Mouse (Mus musculus) embryo, embryonic 11.5 days (tissue): ENCODE results near the gene Cx3cl1.

Experiments used
- DNase-seq: peaks from one replicate; pipeline ENCODE4 v3.0.0-alpha.2; 2012; ENCODE audit warnings: low read depth, low spot score

The Cx3cl1 gene

GRCm38 (mm10) chr8:94801293-94802095 lies 29.7 kb downstream of the Cx3cl1 start:
- DNase-seq = no peak

- DNase-seq = no peak
Measured at GRCm38 (mm10) chr8:94802375-94802774, 30.6 kb downstream of the Cx3cl1 start.

DNA sequence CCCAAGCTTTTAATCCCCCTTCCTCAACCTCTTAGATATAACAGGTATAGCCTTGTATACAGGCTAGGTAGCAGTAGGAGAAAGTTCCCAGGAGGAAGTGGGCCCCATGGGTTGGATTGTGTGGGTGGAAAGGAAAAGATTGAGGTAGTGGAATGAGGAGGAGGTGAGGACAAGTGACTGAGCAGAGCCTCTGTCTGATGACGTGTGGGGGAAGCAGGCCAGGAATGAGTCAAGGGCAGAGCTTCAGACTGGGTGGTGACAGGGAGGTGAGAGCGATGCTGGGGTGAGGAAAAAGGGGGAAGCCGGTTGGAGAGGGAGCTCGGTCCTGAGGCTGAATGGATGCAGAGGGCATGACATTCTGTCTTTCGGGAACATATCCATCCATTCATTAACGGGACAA lies 31.7 kb downstream of the Cx3cl1 start:
- DNase-seq = no peak

DNA sequence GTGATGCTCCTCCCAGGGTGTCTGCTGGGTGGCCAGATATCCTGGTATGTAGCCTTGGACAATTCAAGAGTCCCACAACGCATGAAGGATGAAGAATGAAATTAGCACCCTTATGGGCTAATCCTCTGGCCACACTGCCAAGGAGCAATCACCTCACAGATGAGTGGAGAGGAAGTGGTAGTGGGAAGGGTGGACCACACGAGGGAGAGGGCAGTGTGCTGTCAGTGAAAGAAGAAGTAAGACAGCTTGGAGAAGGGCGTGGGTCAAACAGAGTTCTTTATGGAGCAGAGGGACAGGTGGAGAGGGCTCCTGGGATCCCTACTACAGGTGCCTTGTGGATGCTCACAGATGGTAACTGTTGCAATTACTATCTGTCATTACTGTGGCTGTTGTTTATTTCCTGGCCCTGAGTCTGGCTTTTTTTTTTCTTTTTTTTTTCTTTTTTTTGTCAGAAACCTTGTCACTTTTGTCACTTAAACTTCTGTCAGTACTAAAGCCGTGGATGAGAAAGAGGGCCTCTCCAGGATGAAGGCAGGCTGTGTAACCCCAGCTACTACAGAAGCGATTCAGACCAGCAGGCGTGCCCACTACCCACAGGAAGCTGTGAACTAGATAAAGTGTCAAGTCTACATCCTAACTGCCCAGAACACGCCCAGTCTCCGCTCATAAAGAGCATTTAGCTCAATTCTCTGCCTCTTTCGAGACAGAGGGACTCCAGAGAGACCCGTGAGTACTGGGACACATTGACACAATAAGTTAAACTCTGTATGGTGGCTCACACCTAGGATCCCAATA lies 32.9 kb downstream of the Cx3cl1 start:
- DNase-seq = no peak

DNA sequence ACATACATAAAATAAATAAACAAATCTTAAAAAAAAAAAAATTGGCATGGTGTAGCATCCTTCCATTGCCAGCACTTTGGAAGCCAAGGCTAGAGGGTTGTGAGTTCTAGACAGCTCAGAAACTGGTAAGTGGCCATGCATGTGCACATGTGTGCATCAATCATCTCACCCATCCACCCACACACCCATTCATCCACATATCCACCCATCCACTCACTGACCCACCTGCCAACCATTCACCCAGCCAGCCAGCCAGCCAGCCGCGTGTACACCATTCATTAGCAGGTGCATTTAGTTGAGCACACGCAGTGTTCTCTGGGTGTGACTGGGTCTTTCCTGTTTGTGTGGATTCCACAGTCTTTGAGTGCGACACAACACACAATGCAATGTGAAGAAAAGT lies 34.0 kb downstream of the Cx3cl1 start:
- DNase-seq = no peak

GRCm38 (mm10) chr8:94807506-94807905 lies 35.7 kb downstream of the Cx3cl1 start:
- no peak for DNase-seq

- DNase-seq = no peak
Measured at GRCm38 (mm10) chr8:94808372-94808771, 36.6 kb downstream of the Cx3cl1 start.

DNA sequence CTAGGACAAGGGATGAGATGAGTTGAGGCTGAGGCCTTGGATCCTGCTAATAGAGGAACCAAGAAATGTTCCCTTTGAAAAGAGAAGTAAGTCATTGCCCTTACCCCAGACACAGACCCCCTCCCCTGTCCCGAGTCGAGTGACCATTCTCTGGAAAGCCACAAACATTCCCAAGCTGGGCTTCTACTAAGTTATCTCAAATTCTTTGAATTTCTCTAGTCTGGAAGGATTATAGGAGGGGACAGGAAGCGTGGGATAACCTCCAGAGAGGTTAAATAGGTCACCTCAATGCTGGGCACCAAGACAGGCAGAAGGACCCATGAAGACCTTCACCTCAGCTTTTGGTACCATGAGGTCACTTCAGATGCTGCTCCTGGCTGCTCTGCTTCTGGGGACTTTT lies 38.3 kb downstream of the Cx3cl1 start, which contains the start of gene Ccl17:
Gene Ccl17 (plus strand): TSS at position 301 of the 400 bp plus-strand sequence.
- DNase-seq = no peak

DNA sequence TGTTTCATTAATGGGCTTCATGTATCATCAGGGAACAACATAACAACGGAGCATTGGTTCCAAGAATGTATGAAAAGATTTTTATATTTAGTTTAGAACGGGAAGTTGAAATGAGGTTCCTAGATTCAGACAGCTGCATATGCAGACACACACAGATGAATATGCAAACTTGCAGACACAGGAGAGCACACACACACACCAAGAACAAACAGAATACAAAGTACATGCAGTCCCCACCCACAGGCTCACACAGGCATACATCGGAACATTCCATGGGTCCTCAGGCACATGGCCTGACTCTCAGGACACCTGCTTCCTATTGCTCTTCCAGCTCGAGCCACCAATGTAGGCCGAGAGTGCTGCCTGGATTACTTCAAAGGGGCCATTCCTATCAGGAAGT lies 39.0 kb downstream of the Cx3cl1 start:
- DNase-seq = no peak

DNA sequence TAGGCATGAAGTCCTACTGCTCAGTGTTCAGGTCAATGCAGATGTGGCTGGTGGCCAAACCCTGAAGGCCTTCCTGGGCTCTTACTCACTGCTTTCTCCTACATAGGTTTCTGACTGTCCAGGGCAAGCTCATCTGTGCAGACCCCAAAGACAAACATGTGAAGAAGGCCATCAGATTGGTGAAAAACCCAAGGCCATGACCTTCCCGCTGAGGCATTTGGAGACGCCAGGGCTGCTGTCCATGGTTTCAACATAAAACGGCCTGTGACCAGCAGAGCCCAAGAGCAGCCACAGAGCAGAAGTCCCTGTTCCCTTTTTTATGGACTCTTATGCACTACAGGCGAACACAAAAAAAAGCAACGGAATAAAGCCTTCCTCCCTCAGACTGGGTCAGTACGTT lies 39.8 kb downstream of the Cx3cl1 start:
- no peak for DNase-seq

DNA sequence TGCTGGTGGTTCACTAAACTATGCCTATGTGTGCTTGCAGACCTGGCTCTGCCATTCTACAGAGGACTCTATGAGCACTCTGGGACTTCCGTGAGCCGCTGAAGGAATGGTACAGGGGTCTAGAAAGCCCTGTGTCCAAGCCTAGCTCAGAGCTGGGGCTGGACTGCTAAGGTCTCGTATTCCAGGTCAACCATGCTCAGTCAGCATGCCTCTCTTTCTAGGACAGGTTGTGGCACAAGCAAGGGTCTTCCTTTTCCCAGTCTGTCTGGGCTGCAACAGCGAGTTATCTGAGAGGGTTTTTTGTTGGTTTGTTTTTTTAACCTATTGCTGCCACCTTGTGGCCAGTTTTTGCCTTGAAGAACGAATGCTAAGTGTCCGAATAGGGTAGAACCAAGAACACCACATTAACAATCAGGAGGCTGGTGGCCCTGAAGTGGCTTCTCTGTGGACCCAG lies 40.9 kb downstream of the Cx3cl1 start:
- peak; percentile 85 for DNase-seq

GRCm38 (mm10) chr8:94814556-94814955 lies 42.7 kb downstream of the Cx3cl1 start:
- DNase-seq = no peak

GRCm38 (mm10) chr8:94817933-94818332 lies 46.1 kb downstream of the Cx3cl1 start:
- no peak for DNase-seq

GRCm38 (mm10) chr8:94819671-94820179 lies 47.9 kb downstream of the Cx3cl1 start:
- DNase-seq = no peak

GRCm38 (mm10) chr8:94820553-94820952 lies 48.7 kb downstream of the Cx3cl1 start:
- no peak for DNase-seq

- DNase-seq = no peak
Measured at GRCm38 (mm10) chr8:94821381-94821780, 49.6 kb downstream of the Cx3cl1 start.

DNA sequence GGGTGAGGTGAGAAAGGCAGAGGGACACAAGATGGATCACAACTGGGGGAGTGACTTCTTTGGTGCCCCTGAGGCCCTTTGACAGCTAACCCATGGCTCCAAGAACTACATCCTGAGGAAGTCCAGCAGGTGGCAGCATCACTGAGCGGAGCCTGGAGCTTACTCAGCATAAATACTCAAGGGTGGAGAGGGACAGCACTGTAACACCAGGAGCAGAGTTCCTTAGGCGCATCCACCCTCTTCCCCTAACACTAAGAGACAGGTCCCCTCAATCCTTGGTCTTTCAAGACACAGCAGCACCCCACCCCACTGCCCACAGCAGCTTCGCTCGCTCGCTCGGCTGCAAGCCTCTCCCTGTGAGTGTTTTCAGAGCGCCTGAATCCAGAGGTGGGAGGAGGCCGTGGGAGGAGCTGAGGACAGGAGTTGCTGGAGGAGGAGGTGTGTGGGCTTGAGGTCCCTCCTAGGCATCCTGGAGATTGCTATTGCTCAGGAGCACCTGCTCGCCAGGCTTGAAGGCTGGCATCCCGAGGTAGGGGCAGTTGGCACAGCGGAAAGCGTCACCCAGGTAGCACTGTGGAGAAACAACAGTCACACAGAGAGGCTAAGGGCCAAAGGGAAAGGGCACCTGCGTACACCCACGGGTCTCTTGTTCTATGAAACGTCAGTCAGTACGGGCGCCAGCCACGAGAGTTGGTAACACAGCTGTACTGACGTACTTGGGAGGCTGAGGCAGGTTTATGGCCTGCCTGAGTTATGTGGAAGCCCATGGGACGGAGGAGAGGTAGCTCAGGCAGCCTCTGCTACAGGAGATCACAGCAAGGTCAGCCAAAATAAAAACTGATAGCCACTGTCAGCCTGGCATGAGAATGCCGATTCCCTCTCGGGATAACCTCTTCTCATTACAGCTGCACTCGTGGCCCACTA lies 51.1 kb downstream of the Cx3cl1 start:
- no peak for DNase-seq

DNA sequence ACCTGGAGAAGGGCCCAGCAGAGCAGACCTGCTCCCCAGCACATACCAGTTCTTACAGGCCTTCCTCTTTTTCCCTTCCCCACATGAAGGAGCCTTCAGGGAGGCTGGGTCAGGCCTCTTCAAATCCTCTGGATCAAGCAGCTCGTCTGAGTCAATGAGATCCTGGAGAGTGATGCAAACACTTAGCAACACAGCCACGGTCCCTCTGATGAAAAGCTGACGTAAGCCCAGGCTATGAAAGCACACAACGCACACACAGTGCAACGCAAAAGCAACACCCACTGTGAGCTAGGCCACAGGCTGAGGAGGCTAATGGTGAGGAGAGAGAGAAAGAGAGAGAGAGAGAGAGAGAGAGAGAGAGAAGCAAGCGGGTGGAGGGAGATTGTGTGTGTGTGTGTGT lies 53.4 kb downstream of the Cx3cl1 start:
- no peak for DNase-seq

- DNase-seq = no peak
Measured at GRCm38 (mm10) chr8:94826210-94826609, 54.4 kb downstream of the Cx3cl1 start.

DNA sequence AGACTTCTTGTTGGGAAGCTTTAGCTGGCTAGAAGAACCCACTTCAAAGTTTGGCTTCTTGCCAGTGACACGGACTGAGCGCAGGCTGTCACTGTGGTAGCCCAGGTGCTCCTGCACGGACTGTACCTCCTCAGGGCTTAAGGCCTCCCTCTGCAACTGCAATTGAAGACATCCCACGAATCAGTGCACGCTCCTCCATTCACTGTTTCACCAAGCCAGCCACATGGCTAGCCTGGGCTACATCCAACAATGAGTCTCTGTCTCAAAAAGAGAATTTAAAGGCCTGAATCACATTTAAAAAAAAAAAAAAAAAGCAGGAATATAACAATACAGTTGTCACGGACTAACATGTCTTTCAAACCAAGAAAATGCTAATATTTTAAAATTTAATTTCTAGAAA lies 56.5 kb downstream of the Cx3cl1 start:
- DNase-seq = no peak
